Mouse (Mus musculus) embryonic facial prominence, embryonic 14.5 days (tissue): ENCODE measurements around the gene Irx4. TPM values are rescaled to one million over a fixed set of nuclear protein-coding genes. Genes with fewer than 3 reads are reported as not detected.

Source experiments
- ATAC-seq: fragments of 200-750 bp; cut with Nextera tagmentation; 2 replicates; pipeline ENCODE4 v1.8.0; 2017; ENCODE audit warnings: low read depth, moderate number of reproducible peaks, moderate TSS enrichment
- DNase-seq: peaks from one replicate; pipeline ENCODE4 v3.0.0-alpha.2; 2015; ENCODE audit warnings: low spot score
- H3K27ac ChIP-seq: fragments of 300-500 bp; sonication (generic); replicated peaks from 2 replicates; pipeline ENCODE4 v1.5.1; 2014; ENCODE audit warnings: low read depth, mild to moderate bottlenecking, low read length, moderate library complexity
- H3K27me3 ChIP-seq: fragments of 300-500 bp; sonication (generic); replicated peaks from 2 replicates; pipeline ENCODE4 v1.6.1; 2014; ENCODE audit warnings: low read length; ENCODE audit not compliant: control insufficient read depth, insufficient read depth
- H3K36me3 ChIP-seq: fragments of 300-500 bp; sonication (generic); 2 replicates; pipeline ENCODE4 v1.6.1; 2014; ENCODE audit warnings: low read length, mixed read lengths; ENCODE audit not compliant: control insufficient read depth, insufficient read depth
- H3K4me1 ChIP-seq: fragments of 300-500 bp; sonication (generic); 2 replicates; pipeline ENCODE4 v1.6.1; 2014; ENCODE audit warnings: antibody characterized with exemption, low read length; ENCODE audit not compliant: control insufficient read depth, insufficient read depth
- H3K4me2 ChIP-seq: fragments of 300-500 bp; sonication (generic); 2 replicates; pipeline ENCODE4 v1.6.1; 2014; ENCODE audit warnings: low read depth, mild to moderate bottlenecking, low read length, moderate library complexity, mixed read lengths
- H3K4me3 ChIP-seq: fragments of 300-500 bp; sonication (generic); 2 replicates; pipeline ENCODE4 v1.5.1; 2014; ENCODE audit warnings: low read depth, mild to moderate bottlenecking, low read length
- H3K9ac ChIP-seq: fragments of 300-500 bp; sonication (generic); 2 replicates; pipeline ENCODE4 v1.6.1; 2014; ENCODE audit warnings: low read depth, mild to moderate bottlenecking, low read length, moderate library complexity, mixed read lengths
- H3K9me3 ChIP-seq: fragments of 300-500 bp; sonication (generic); 2 replicates; pipeline ENCODE4 v1.6.1; 2016; ENCODE audit warnings: low read length; ENCODE audit not compliant: control insufficient read depth
- WGBS: fragments of 180-500 bp; shearing (Covaris S2); extraction: QIAGEN DNeasy Blood & Tissue Kit; methylation state at CpG from one replicate; pipeline ENCODE4 v1.1.7; 2014; 5-methylcytosine and 5-hydroxymethylcytosine counted together
- polyA plus RNA-seq: library from polyadenylated mRNA; unstranded; fragments of >200 nt; fragmentation: Nextera tagmentation; extraction: Ambion mirVana; gene quantifications from 2 replicates; pipeline ENCODE4 v1.2.1, GENCODE M21; 2014

Irx4 gene
- 4.6 and 7.5 TPM in 2 replicates for polyA plus RNA-seq

GRCm38 (mm10) chr13:73260354-73261035 lies at the start of gene Irx4:
TSS of gene Irx4 (plus strand) at chr13:73260479.
- 0% methylated on average over 10 of the region's 86 CpGs for WGBS
- Histone ChIP-seq H3K4me1 (0 out of 2 replicates have a peak, but pooled peaks cover 3% of the 10 kb centered on the region), H3K27me3 (peaks cover 93% of the 10 kb centered on the region), H3K4me2 (peak within 1 kb of the TSS; percentile 92), H3K9me3 (no peaks in the 10 kb centered on the region), H3K9ac (peak within 1 kb of the TSS; percentile 42; the same call in 1 of the 2 replicates), H3K27ac (no peak within 1 kb of the TSS), H3K36me3 (no peaks in the 10 kb centered on the region), H3K4me3 (peak within 1 kb of the TSS; percentile 49)
- ATAC-seq: peak; percentile 30; the same call in 1 of the 2 replicates
- DNase-seq: no peak

- peaks cover 6% of the 10 kb centered on the region for H3K9me3 ChIP-seq
- WGBS: 73% methylated on average over 10 of the region's 10 CpGs
- H3K4me1 ChIP-seq: no peaks in the 10 kb centered on the region
Measured at GRCm38 (mm10) chr13:73214301-73214700, 46.0 kb upstream of the Irx4 start.

GRCm38 (mm10) chr13:73236461-73236860 lies 23.8 kb upstream of the Irx4 start:
- ATAC-seq (no peak), DNase-seq (no peak)
- H3K4me2 ChIP-seq: no peak overlapping the region
- no peak overlapping the region for H3K4me3 ChIP-seq
- 0 out of 2 replicates have a peak, but pooled peaks cover 6% of the 10 kb centered on the region for H3K4me1 ChIP-seq
- H3K27ac ChIP-seq: no peak overlapping the region
- no peaks in the 10 kb centered on the region for H3K27me3 ChIP-seq
- no peaks in the 10 kb centered on the region for H3K36me3 ChIP-seq
- no peaks in the 10 kb centered on the region for H3K9me3 ChIP-seq
- no peak overlapping the region for H3K9ac ChIP-seq
- 41% methylated on average over 8 of the region's 8 CpGs for WGBS

More at GRCm38 (mm10) chr13:73214301-73214700, 46.0 kb upstream of the Irx4 start:
- H3K27ac ChIP-seq: no peak overlapping the region
- DNase-seq (no peak), ATAC-seq (no peak)
- H3K36me3 ChIP-seq: no peaks in the 10 kb centered on the region
- no peak overlapping the region for H3K4me3 ChIP-seq
- H3K27me3 ChIP-seq: no peaks in the 10 kb centered on the region
- no peak overlapping the region for H3K4me2 ChIP-seq
- no peak overlapping the region for H3K9ac ChIP-seq

GRCm38 (mm10) chr13:73239191-73239746 lies 21.0 kb upstream of the Irx4 start:
- H3K36me3 ChIP-seq: no peaks in the 10 kb centered on the region
- 0 out of 2 replicates have a peak, but pooled peaks cover 6% of the 10 kb centered on the region for H3K4me1 ChIP-seq
- 44% methylated on average over 4 of the region's 4 CpGs for WGBS
- no peak for ATAC-seq
- H3K4me2 ChIP-seq: no peak overlapping the region
- H3K27me3 ChIP-seq: no peaks in the 10 kb centered on the region
- H3K4me3 ChIP-seq: no peak overlapping the region
- H3K27ac ChIP-seq: no peak overlapping the region
- no peak overlapping the region for H3K9ac ChIP-seq
- no peak for DNase-seq
- 0 out of 2 replicates have a peak, but pooled peaks cover 6% of the 10 kb centered on the region for H3K9me3 ChIP-seq

DNA sequence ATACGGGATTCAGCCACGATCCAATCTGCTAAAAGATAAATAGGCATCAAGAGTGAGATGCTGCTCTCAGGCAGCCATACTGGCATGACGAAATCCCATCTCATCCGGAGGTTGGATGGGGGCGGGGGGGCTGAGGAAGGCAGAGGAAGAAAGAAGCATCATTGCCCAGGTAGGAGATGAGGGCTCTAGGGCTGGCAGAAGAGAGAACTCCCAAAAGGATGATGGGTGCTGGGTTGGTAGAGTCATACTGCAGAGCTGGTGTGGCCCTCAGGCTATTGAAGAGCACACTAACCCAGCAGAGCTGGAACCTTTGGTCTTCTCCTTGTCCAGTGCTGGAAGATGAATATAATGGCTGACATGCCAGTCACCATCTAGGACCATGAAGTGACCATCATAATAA lies 17.7 kb upstream of the Irx4 start:
- Histone ChIP-seq H3K4me1 (0 out of 2 replicates have a peak, but pooled peaks cover 6% of the 10 kb centered on the region), H3K36me3 (no peaks in the 10 kb centered on the region), H3K27me3 (no peaks in the 10 kb centered on the region), H3K4me2 (no peak overlapping the region), H3K4me3 (no peak overlapping the region), H3K27ac (no peak overlapping the region), H3K9me3 (0 out of 2 replicates have a peak, but pooled peaks cover 10% of the 10 kb centered on the region), H3K9ac (no peak overlapping the region)
- DNase-seq (no peak), ATAC-seq (no peak)
- 93% methylated on average over 5 of the region's 5 CpGs for WGBS

DNA sequence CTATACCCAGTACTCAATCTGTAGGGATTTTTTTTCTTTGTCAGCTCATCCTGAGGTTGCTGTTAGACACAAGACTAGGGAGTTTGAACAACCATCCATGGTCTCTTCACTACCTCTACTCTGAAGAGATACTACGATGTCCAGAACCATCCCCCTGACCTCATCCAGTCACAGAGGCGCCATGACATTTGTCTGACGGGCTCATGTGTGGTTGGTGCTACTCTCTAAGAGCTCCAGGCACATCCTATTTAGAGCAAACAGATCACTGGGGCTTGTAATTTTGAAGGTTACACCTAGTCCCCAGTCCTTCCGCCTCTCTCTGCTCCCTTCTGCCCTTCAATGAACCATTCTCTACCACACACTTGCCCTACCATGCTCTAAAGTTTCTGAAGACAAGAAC lies 13.3 kb upstream of the Irx4 start:
- ATAC-seq (no peak), DNase-seq (no peak)
- no peak overlapping the region for H3K4me2 ChIP-seq
- peaks cover 11% of the 10 kb centered on the region for H3K27me3 ChIP-seq
- H3K9me3 ChIP-seq: 0 out of 2 replicates have a peak, but pooled peaks cover 10% of the 10 kb centered on the region
- H3K9ac ChIP-seq: no peak overlapping the region
- no peak overlapping the region for H3K4me3 ChIP-seq
- no peaks in the 10 kb centered on the region for H3K4me1 ChIP-seq
- 92% methylated on average over 4 of the region's 4 CpGs for WGBS
- no peak overlapping the region for H3K27ac ChIP-seq
- no peaks in the 10 kb centered on the region for H3K36me3 ChIP-seq

- Histone ChIP-seq H3K27ac (no peak overlapping the region), H3K4me2 (no peak overlapping the region), H3K4me1 (no peaks in the 10 kb centered on the region), H3K27me3 (peaks cover 21% of the 10 kb centered on the region), H3K9me3 (no peaks in the 10 kb centered on the region), H3K4me3 (no peak overlapping the region), H3K9ac (no peak overlapping the region), H3K36me3 (no peaks in the 10 kb centered on the region)
- WGBS: 27% methylated on average over 7 of the region's 7 CpGs
- DNase-seq: no peak
- no peak for ATAC-seq
Measured at GRCm38 (mm10) chr13:73251222-73251621, 9.1 kb upstream of the Irx4 start.

GRCm38 (mm10) chr13:73252022-73252421 lies 8.3 kb upstream of the Irx4 start:
- DNase-seq (no peak), ATAC-seq (no peak)
- H3K9ac ChIP-seq: no peak overlapping the region
- no peak overlapping the region for H3K27ac ChIP-seq
- no peak overlapping the region for H3K4me3 ChIP-seq
- no peaks in the 10 kb centered on the region for H3K36me3 ChIP-seq
- no peaks in the 10 kb centered on the region for H3K4me1 ChIP-seq
- no peak overlapping the region for H3K4me2 ChIP-seq
- WGBS: 56% methylated on average over 5 of the region's 5 CpGs
- no peaks in the 10 kb centered on the region for H3K9me3 ChIP-seq
- peaks cover 24% of the 10 kb centered on the region for H3K27me3 ChIP-seq
